Mouse (Mus musculus): Measurements from ENCODE around the gene Csf3r. TPM values are rescaled to one million over a fixed set of nuclear protein-coding genes. Genes with fewer than 3 reads are reported as not detected.

Gene Csf3r
- 3.4 and 15.9 TPM in 2 replicates for polyA plus RNA-seq (2012; rRNA removed; ENCODE audit: low replicate concordance)

GRCm38 (mm10) chr4:126024303-126024900, at the start of gene Csf3r:
Gene Csf3r (plus strand): TSS chr4:126024550.

DNA sequence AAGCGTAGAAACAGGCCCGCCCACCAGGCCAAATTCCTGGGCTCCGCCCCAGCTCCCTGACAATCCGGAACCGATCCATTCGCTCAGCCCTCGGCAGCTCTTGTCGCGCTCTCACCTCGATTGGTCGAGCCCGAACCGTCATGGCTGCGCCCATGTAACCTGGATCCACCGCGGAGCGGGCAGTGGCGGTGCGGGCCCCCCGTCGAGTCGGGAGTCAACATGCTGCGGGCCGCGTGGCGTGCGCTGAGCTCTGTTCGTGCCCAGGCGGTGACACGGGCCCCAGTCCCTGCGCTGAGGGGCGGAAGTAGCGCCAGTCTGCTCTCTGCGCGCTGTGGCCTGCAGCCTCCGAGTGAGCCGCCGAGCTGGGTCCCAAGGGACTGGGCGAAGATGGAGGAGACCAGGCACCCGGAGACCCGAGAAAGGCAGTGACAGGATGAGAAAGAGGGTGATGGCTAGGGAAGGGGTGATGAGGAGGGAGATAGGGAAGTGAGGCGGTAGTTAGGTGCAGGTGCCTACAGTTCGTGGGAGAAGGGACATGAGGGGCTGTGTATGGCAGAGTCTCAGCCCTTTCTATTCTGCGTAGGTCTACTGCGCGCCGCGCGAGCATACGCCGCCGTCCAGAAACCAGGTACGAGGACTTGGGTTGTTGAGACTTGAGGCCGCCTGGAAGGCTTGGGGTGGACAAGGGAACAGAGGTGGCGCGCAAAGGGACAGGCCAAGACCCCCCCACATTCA, 22.7 kb downstream of the Csf3r start, which contains the start of gene Mrps15:
TSS of gene Mrps15 (plus strand) at position 75 of the 735 bp plus-strand sequence.

DNA sequence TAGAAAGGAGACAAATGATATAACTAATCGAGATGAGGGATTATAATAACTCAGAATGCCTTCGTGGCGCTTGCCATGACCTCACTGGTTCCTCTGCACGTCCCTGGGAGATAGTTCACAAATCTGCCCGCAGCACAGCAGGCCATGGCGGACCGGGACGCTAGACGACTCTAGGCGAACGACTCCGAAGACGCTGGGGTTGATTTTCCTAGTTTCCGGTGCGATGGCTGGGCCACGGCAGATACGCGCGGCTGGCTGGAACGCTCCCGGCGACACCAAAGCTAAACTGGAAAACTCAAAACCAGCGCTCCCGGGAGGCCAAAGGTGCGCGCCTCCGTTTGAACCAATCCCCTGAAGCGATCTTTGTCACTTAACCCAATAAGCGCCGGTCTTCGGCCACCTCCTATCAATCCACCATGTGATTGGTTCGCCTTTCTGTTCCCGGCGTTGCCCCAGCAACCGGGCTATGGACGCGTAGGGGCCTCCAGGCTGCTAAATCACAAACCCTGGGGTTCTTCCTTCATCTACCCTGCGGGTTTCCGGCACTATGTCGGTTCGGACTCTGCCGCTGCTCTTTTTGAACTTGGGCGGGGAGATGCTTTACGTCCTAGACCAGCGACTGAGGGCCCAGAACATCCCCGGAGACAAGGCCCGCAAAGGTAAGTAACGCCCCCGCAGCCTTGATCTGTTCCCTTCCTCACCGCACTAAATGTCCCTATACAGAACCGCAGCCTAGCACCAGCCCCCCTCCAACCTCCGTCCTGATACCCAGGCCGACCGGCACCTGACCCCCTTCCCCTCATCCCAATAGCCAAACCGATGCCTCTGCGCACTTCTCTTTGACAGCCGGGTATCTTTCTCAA, 34.0 kb downstream of the Csf3r start, which contains the start of gene Oscp1:
TSS of gene Oscp1 (plus strand) at position 432 of the 863 bp plus-strand sequence.

Other genes starting within 250 kb of the Csf3r start
- gene Mrps15, start 22.4 kb downstream of the Csf3r start, polyA plus RNA-seq (2012; rRNA removed; ENCODE audit: low replicate concordance): 61.6 and 88.3 TPM in 2 replicates
- gene Oscp1, start 34.0 kb downstream of the Csf3r start, polyA plus RNA-seq (2012; rRNA removed; ENCODE audit: low replicate concordance): 7.1 and 8.5 TPM in 2 replicates
- gene Lsm10, start 72.1 kb downstream of the Csf3r start, polyA plus RNA-seq (2012; rRNA removed; ENCODE audit: low replicate concordance): 67.9 and 81.9 TPM in 2 replicates
- 45.7 and 49.8 TPM in 2 replicates for gene Stk40, start 79.4 kb downstream of the Csf3r start, polyA plus RNA-seq (2012; rRNA removed; ENCODE audit: low replicate concordance)
- 56.7 and 137 TPM in 2 replicates for gene Eva1b, start 123.2 kb downstream of the Csf3r start, polyA plus RNA-seq (2012; rRNA removed; ENCODE audit: low replicate concordance)
- gene Sh3d21, start 138.9 kb downstream of the Csf3r start, polyA plus RNA-seq (2012; rRNA removed; ENCODE audit: low replicate concordance): 3.2 and 3.8 TPM in 2 replicates
- 53.3 and 84.9 TPM in 2 replicates for gene Thrap3, start 178.2 kb downstream of the Csf3r start, polyA plus RNA-seq (2012; rRNA removed; ENCODE audit: low replicate concordance)
- gene Map7d1, start 231.8 kb downstream of the Csf3r start, polyA plus RNA-seq (2012; rRNA removed; ENCODE audit: low replicate concordance): 88.8 and 106 TPM in 2 replicates
- 68.1 and 71.5 TPM in 2 replicates for gene Trappc3, start 237.8 kb downstream of the Csf3r start, polyA plus RNA-seq (2012; rRNA removed; ENCODE audit: low replicate concordance)

Data from subcutaneous adipose tissue, adult 2 months (tissue).